Mouse (Mus musculus) brain, embryonic 14.5 days (tissue): ENCODE measurements around the gene 2310011J03Rik.

Experiments used
- CTCF ChIP-seq: fragments of 200-500 bp; IDR thresholded peaks from 2 replicates; pipeline ENCODE4 v1.5.1; 2012; ENCODE audit warnings: inconsistent platforms, mild to moderate bottlenecking, moderate library complexity, borderline replicate concordance; ENCODE audit not compliant: insufficient read depth, insufficient read length; ENCODE audit errors: extremely low read depth
- POLR2A ChIP-seq: fragments of 200-500 bp; IDR thresholded peaks from 2 replicates; pipeline ENCODE4 v1.6.1; 2012; ENCODE audit warnings: mild to moderate bottlenecking, inconsistent platforms, borderline replicate concordance; ENCODE audit not compliant: poor library complexity, insufficient read depth, insufficient read length, severe bottlenecking; ENCODE audit errors: extremely low read depth

GRCm38 (mm10) chr10:80273847-80274246 lies 46.5 kb downstream of the 2310011J03Rik start:
- TF ChIP-seq POLR2A (no peak), CTCF (no peak)
